Mouse (Mus musculus) G1E-ER4 (cell line): ENCODE data around the gene Gm9507. TPM values are rescaled to one million over a fixed set of nuclear protein-coding genes. Genes with fewer than 3 reads are reported as not detected.
"Not testable (repeated sequence)": the region's sequence is repeated elsewhere in the genome, so short reads cannot be mapped to it uniquely, and the experiment has no call there.

Experiments used
- GATA1 ChIP-seq: IDR thresholded peaks from one replicate; pipeline ENCODE4 v1.8.0; 2012; ENCODE audit warnings: low read length, inconsistent platforms
- polyA plus RNA-seq: library from polyadenylated mRNA; stranded (reverse); fragments of >175 nt; gene quantifications from 2 replicates; pipeline ENCODE4 v1.2.3, GENCODE M21; 2012

Gene Gm9507
- polyA plus RNA-seq, 1 experiment: not detected

GRCm38 (mm10) chr10:77787876-77788275 is 23.8 kb downstream of the Gm9507 start, which contains the start of gene Gm7137:
Gm7137 (minus strand) TSS chr10:77788200.
- TF ChIP-seq GATA1: not testable (repeated sequence)

- not testable (repeated sequence) for TF ChIP-seq GATA1
These were observed 29.2 kb downstream of the Gm9507 start, which contains the start of gene Gm3250 for GRCm38 (mm10) chr10:77782442-77782841. Gm3250 (minus strand) TSS chr10:77782542.

GRCm38 (mm10) chr10:77776844-77777243 is 34.8 kb downstream of the Gm9507 start, which contains the start of gene Gm7138:
Gm7138 (minus strand) TSS chr10:77776944.
- TF ChIP-seq GATA1: not testable (repeated sequence)

GRCm38 (mm10) chr10:77771225-77771624 is 40.4 kb downstream of the Gm9507 start, which contains the start of gene Gm3238:
Gm3238 (minus strand) TSS chr10:77771325.
- TF ChIP-seq GATA1: not testable (repeated sequence)

GRCm38 (mm10) chr10:77769727-77770126 is 41.9 kb downstream of the Gm9507 start:
- no peak for TF ChIP-seq GATA1

Other genes with a start within 250 kb of the Gm9507 start
- 101 and 130 TPM in 2 replicates for gene Pttg1ip, start 230.1 kb downstream of the Gm9507 start, polyA plus RNA-seq
- 166 and 172 TPM in 2 replicates for gene Sumo3, start 205.7 kb downstream of the Gm9507 start, polyA plus RNA-seq
- gene Gm49325, start 205.6 kb downstream of the Gm9507 start, polyA plus RNA-seq: 0.54 TPM in 1 of 2 replicates, not detected in the other
- gene Ube2g2, start 189.6 kb downstream of the Gm9507 start, polyA plus RNA-seq: 30.8 and 39.8 TPM in 2 replicates
- not detected in 2 replicates for gene Tspear, start 125.3 kb downstream of the Gm9507 start, polyA plus RNA-seq
- not detected in 2 replicates for gene Gm19402, start 121.1 kb downstream of the Gm9507 start, polyA plus RNA-seq
- not detected in 2 replicates for gene Gm9508, start 114.6 kb downstream of the Gm9507 start, polyA plus RNA-seq
- gene Gm10272, start 105.2 kb downstream of the Gm9507 start, polyA plus RNA-seq: not detected in 2 replicates
- gene Gm10024, start 100.4 kb downstream of the Gm9507 start, polyA plus RNA-seq: not detected in 2 replicates
- not detected in 2 replicates for gene Gm10142, start 96.0 kb downstream of the Gm9507 start, polyA plus RNA-seq
- not detected in 2 replicates for gene Krtap12-1, start 91.2 kb downstream of the Gm9507 start, polyA plus RNA-seq
- gene Gm10100, start 85.4 kb downstream of the Gm9507 start, polyA plus RNA-seq: not detected in 2 replicates
- gene Gm18596, start 69.2 kb downstream of the Gm9507 start, polyA plus RNA-seq: not detected in 2 replicates
- gene Gm9736, start 60.5 kb downstream of the Gm9507 start, polyA plus RNA-seq: not detected in 2 replicates
- gene Gm3233, start 52.2 kb downstream of the Gm9507 start, polyA plus RNA-seq: not detected in 2 replicates
- not detected in 2 replicates for gene Gm3238, start 40.5 kb downstream of the Gm9507 start, polyA plus RNA-seq
- not detected in 2 replicates for gene Gm7138, start 34.9 kb downstream of the Gm9507 start, polyA plus RNA-seq
- gene Gm3250, start 29.3 kb downstream of the Gm9507 start, polyA plus RNA-seq: not detected in 2 replicates
- gene Gm7137, start 23.6 kb downstream of the Gm9507 start, polyA plus RNA-seq: not detected in 2 replicates
- gene Gm9639, start 16.8 kb downstream of the Gm9507 start, polyA plus RNA-seq: not detected in 2 replicates
- gene Gm19668, start 12.7 kb downstream of the Gm9507 start, polyA plus RNA-seq: not detected in 2 replicates
- not detected in 2 replicates for gene Gm2696, start 2.8 kb upstream of the Gm9507 start, polyA plus RNA-seq
- gene Krtap10-4, start 15.3 kb upstream of the Gm9507 start, polyA plus RNA-seq: not detected in 2 replicates
- not detected in 2 replicates for gene Krtap10-10, start 24.1 kb upstream of the Gm9507 start, polyA plus RNA-seq
- gene Gm36176, start 35.0 kb upstream of the Gm9507 start, polyA plus RNA-seq: not detected in 2 replicates
- not detected in 2 replicates for gene Gm10318, start 41.0 kb upstream of the Gm9507 start, polyA plus RNA-seq
- not detected in 2 replicates for gene Gm3285, start 50.1 kb upstream of the Gm9507 start, polyA plus RNA-seq
- not detected in 2 replicates for gene Lrrc3, start 90.7 kb upstream of the Gm9507 start, polyA plus RNA-seq
- not detected in 2 replicates for gene Trpm2, start 158.7 kb upstream of the Gm9507 start, polyA plus RNA-seq
- 27.6 and 27.7 TPM in 2 replicates for gene 1810043G02Rik, start 166.7 kb upstream of the Gm9507 start, polyA plus RNA-seq
- gene Pfkl, start 198.2 kb upstream of the Gm9507 start, polyA plus RNA-seq: 111 and 128 TPM in 2 replicates
- not detected in 2 replicates for gene Dnmt3l, start 230.1 kb upstream of the Gm9507 start, polyA plus RNA-seq
- gene Aire, start 231.8 kb upstream of the Gm9507 start, polyA plus RNA-seq: 0.09 TPM in 1 of 2 replicates, not detected in the other